Mouse (Mus musculus): ENCODE data around the gene H2afb1.
"Not testable (repeated sequence)": the region's sequence is repeated elsewhere in the genome, so short reads cannot be mapped to it uniquely, and the experiment has no call there.

The H2afb1 gene

DNA sequence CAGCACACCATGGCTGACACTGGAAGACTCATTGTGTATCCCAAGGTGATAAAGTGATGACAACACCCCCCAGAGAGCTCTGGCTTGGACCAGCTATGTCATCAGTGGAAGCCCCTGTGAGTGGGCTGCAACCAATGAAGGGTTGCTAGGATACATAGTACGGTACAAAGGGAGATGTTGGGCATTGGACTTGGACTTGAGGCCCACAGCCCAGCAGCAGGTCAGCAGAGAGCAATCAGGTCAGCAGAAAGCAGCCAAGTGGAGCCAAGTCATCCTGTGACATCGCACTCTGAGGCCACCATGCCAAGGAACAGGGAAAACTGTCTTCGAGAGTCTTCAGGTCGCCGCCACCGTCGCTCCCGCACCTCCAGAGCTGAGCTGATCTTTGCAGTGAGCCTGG, at the start of gene H2afb1:
H2afb1 (plus strand) TSS at position 301 of the 400 bp plus-strand sequence.
- not testable (repeated sequence) for DNase-seq

DNA sequence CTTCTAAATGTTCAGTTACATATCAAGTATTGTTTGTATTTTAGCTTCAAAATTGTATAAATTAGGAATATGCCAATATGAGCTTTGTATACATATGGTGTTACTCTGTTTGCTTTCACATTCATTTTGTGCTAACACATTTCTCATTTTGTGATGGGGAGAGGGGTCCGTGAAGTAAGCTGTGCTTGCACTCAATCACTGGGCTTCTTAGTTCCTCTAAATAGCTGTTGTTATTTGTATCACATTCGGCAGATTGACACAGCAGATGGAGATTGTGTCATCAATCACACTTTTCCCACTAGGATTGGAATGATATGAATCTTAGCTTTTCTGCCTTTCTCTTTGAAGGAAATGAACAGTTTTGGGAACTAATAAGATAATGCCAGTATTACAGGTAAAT, 21.5 kb downstream of the H2afb1 start:
- no peak for DNase-seq
